Mouse (Mus musculus) liver, embryonic 12.5 days (tissue): Measurements from ENCODE around the gene 1700037H04Rik. TPM values are rescaled to one million over a fixed set of nuclear protein-coding genes. Genes with fewer than 3 reads are reported as not detected.

Source experiments
- ATAC-seq: fragments of 200-750 bp; cut with Nextera tagmentation; 2 replicates; pipeline ENCODE4 v1.8.0; 2017; ENCODE audit warnings: moderate number of reproducible peaks, mild to moderate bottlenecking, moderate library complexity
- H3K27ac ChIP-seq: fragments of 300-500 bp; sonication (generic); 2 replicates; pipeline ENCODE4 v1.5.1; 2016; ENCODE audit warnings: mild to moderate bottlenecking
- H3K27me3 ChIP-seq: fragments of 300-500 bp; sonication (generic); replicated peaks from 2 replicates; pipeline ENCODE4 v1.6.1; 2016; ENCODE audit warnings: mild to moderate bottlenecking, moderate library complexity
- H3K36me3 ChIP-seq: fragments of 300-500 bp; sonication (generic); 2 replicates; pipeline ENCODE4 v1.6.1; 2016; ENCODE audit warnings: mild to moderate bottlenecking, moderate library complexity
- H3K4me1 ChIP-seq: fragments of 300-500 bp; sonication (generic); 2 replicates; pipeline ENCODE4 v1.6.1; 2016
- H3K4me2 ChIP-seq: fragments of 300-500 bp; sonication (generic); 2 replicates; pipeline ENCODE4 v1.6.1; 2016; ENCODE audit warnings: mild to moderate bottlenecking, moderate library complexity
- H3K4me3 ChIP-seq: fragments of 300-500 bp; sonication (generic); 2 replicates; pipeline ENCODE4 v1.5.1; 2016; ENCODE audit warnings: mild to moderate bottlenecking, moderate library complexity
- H3K9ac ChIP-seq: fragments of 300-500 bp; sonication (generic); 2 replicates; pipeline ENCODE4 v1.6.1; 2016; ENCODE audit warnings: mild to moderate bottlenecking, moderate library complexity
- H3K9me3 ChIP-seq: fragments of 300-500 bp; sonication (generic); replicated peaks from 2 replicates; pipeline ENCODE4 v1.6.1; 2016; ENCODE audit warnings: mild to moderate bottlenecking, moderate library complexity
- WGBS: fragments of 180-500 bp; shearing (Covaris S2); methylation state at CpG from one replicate; pipeline ENCODE4 v1.1.7; 2016; ENCODE audit not compliant: insufficient replicate concordance; 5-methylcytosine and 5-hydroxymethylcytosine counted together
- polyA plus RNA-seq: library from polyadenylated mRNA; unstranded; fragments of >200 nt; fragmentation: Nextera tagmentation; extraction: Ambion mirVana; gene quantifications from 2 replicates; pipeline ENCODE4 v1.2.1, GENCODE M21; 2016

Gene 1700037H04Rik
- polyA plus RNA-seq, 1 experiment from 2014 or later: 131 TPM

GRCm38 (mm10) chr2:131132930-131133547, 26.8 kb downstream of the 1700037H04Rik start, which contains the start of gene Gm11037:
Gene Gm11037 (plus strand): TSS chr2:131133497.
- Histone ChIP-seq H3K27me3 (no peaks in the 10 kb centered on the region), H3K4me2 (no peak within 1 kb of the TSS), H3K36me3 (peaks cover 23% of the 10 kb centered on the region), H3K9ac (peak within 1 kb of the TSS; percentile 68; the same call in 1 of the 2 replicates), H3K4me3 (no peak within 1 kb of the TSS), H3K4me1 (peaks cover 89% of the 10 kb centered on the region), H3K27ac (peak within 1 kb of the TSS; percentile 99), H3K9me3 (no peaks in the 10 kb centered on the region)
- ATAC-seq: no peak
- WGBS: 82% methylated on average over 9 of the region's 9 CpGs

- no peak for ATAC-seq
These were observed 27.6 kb downstream of the 1700037H04Rik start for GRCm38 (mm10) chr2:131132111-131132888.

GRCm38 (mm10) chr2:131130849-131131248, 29.0 kb downstream of the 1700037H04Rik start:
- H3K27ac ChIP-seq: peak overlapping the region; percentile 58
- H3K4me2 ChIP-seq: no peak overlapping the region
- no peaks in the 10 kb centered on the region for H3K9me3 ChIP-seq
- peak overlapping the region; percentile 42; the same call in 1 of the 2 replicates for H3K9ac ChIP-seq
- no peak for ATAC-seq
- no peaks in the 10 kb centered on the region for H3K27me3 ChIP-seq
- peaks cover 90% of the 10 kb centered on the region for H3K4me1 ChIP-seq
- 88% methylated on average over 2 of the region's 2 CpGs for WGBS
- H3K36me3 ChIP-seq: peaks cover 16% of the 10 kb centered on the region
- H3K4me3 ChIP-seq: no peak overlapping the region

More at GRCm38 (mm10) chr2:131132111-131132888, 27.6 kb downstream of the 1700037H04Rik start:
- Histone ChIP-seq H3K36me3 (peaks cover 17% of the 10 kb centered on the region), H3K9ac (peak overlapping the region; percentile 12; the same call in 1 of the 2 replicates), H3K4me2 (no peak overlapping the region), H3K27ac (peak overlapping the region; percentile 57), H3K4me1 (peaks cover 90% of the 10 kb centered on the region), H3K9me3 (no peaks in the 10 kb centered on the region), H3K27me3 (no peaks in the 10 kb centered on the region), H3K4me3 (no peak overlapping the region)
- 77% methylated on average over 10 of the region's 10 CpGs for WGBS

- peak overlapping the region; percentile 21; the same call in 1 of the 2 replicates for H3K4me3 ChIP-seq
- ATAC-seq: peak; percentile 77
- H3K27me3 ChIP-seq: peaks cover 7% of the 10 kb centered on the region
- H3K9me3 ChIP-seq: no peaks in the 10 kb centered on the region
- peak overlapping the region; percentile 87 for H3K27ac ChIP-seq
- peak overlapping the region; percentile 91 for H3K4me2 ChIP-seq
- H3K36me3 ChIP-seq: peaks cover 16% of the 10 kb centered on the region
- peaks cover 86% of the 10 kb centered on the region for H3K4me1 ChIP-seq
- WGBS: 38% methylated on average over 5 of the region's 5 CpGs
- peak overlapping the region; percentile 80; the same call in 1 of the 2 replicates for H3K9ac ChIP-seq
These were observed 30.0 kb downstream of the 1700037H04Rik start for GRCm38 (mm10) chr2:131129836-131130235.

DNA sequence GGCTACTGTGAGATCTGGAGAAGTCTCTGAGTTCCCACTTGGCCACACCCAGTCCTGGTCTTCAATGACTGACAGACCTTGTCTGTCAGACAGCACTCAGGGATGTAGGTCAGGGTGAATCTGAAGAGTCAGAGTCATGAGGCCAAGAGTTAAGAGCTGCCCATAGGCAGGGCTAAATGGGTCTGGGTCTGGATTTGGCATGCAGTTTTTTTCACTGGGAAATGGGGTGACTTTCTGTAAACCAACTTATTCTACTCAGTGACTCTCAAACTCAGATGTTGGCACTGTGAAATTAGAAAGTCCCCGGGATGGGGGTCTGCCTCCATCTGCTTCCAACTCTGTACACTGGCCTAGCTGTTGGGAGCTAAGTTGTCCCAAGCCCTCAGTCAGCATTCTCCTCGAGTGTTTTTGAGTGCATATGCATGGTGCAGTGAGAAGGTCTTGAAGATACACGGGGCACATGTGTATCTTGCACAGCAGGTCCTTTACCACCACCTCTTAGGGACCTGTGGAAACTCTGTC, 31.2 kb downstream of the 1700037H04Rik start:
- ATAC-seq: no peak
- H3K4me2 ChIP-seq: peak overlapping the region; percentile 91
- peaks cover 80% of the 10 kb centered on the region for H3K4me1 ChIP-seq
- H3K4me3 ChIP-seq: peak overlapping the region; percentile 66
- H3K27me3 ChIP-seq: peaks cover 11% of the 10 kb centered on the region
- 71% methylated on average over 3 of the region's 3 CpGs for WGBS
- H3K9ac ChIP-seq: peak overlapping the region; percentile 80
- peak overlapping the region; percentile 87; the same call in 1 of the 2 replicates for H3K27ac ChIP-seq
- H3K36me3 ChIP-seq: peaks cover 6% of the 10 kb centered on the region
- H3K9me3 ChIP-seq: no peaks in the 10 kb centered on the region

GRCm38 (mm10) chr2:131128211-131128610, 31.7 kb downstream of the 1700037H04Rik start:
- Histone ChIP-seq H3K4me1 (peaks cover 78% of the 10 kb centered on the region), H3K27me3 (peaks cover 15% of the 10 kb centered on the region), H3K36me3 (peaks cover 4% of the 10 kb centered on the region; the same call in 1 of the 2 replicates), H3K9ac (peak overlapping the region; percentile 80), H3K4me2 (peak overlapping the region; percentile 91), H3K4me3 (peak overlapping the region; percentile 66), H3K9me3 (no peaks in the 10 kb centered on the region), H3K27ac (peak overlapping the region; percentile 87)
- ATAC-seq: no peak
- 76% methylated on average over 5 of the region's 5 CpGs for WGBS

GRCm38 (mm10) chr2:131127161-131127730, 32.6 kb downstream of the 1700037H04Rik start, which contains the start of gene Hspa12b:
Gene Hspa12b (plus strand): TSS chr2:131127280.
- H3K9me3 ChIP-seq: no peaks in the 10 kb centered on the region
- H3K27ac ChIP-seq: peak within 1 kb of the TSS; percentile 87
- H3K27me3 ChIP-seq: peaks cover 19% of the 10 kb centered on the region
- peak within 1 kb of the TSS; percentile 80 for H3K9ac ChIP-seq
- peak within 1 kb of the TSS; percentile 66 for H3K4me3 ChIP-seq
- peaks cover 4% of the 10 kb centered on the region; the same call in 1 of the 2 replicates for H3K36me3 ChIP-seq
- WGBS: 1% methylated on average over 28 of the region's 28 CpGs
- ATAC-seq: peak; percentile 86
- H3K4me2 ChIP-seq: peak within 1 kb of the TSS; percentile 91
- H3K4me1 ChIP-seq: peaks cover 71% of the 10 kb centered on the region

- Histone ChIP-seq H3K36me3 (no peaks in the 10 kb centered on the region), H3K4me2 (peak overlapping the region; percentile 91), H3K4me3 (no peak overlapping the region), H3K27me3 (peaks cover 19% of the 10 kb centered on the region), H3K9me3 (no peaks in the 10 kb centered on the region), H3K4me1 (peaks cover 61% of the 10 kb centered on the region), H3K27ac (peak overlapping the region; percentile 87), H3K9ac (peak overlapping the region; percentile 80; the same call in 1 of the 2 replicates)
- WGBS: 50% methylated on average over 9 of the region's 9 CpGs
- no peak for ATAC-seq
These were observed 33.7 kb downstream of the 1700037H04Rik start for GRCm38 (mm10) chr2:131125964-131126815.

- Histone ChIP-seq H3K4me1 (peaks cover 56% of the 10 kb centered on the region), H3K27ac (peak overlapping the region; percentile 5; the same call in 1 of the 2 replicates), H3K9ac (no peak overlapping the region)
These were observed 34.5 kb downstream of the 1700037H04Rik start for GRCm38 (mm10) chr2:131125157-131125963.

GRCm38 (mm10) chr2:131124166-131124565, 35.7 kb downstream of the 1700037H04Rik start:
- Histone ChIP-seq H3K9ac (no peak overlapping the region), H3K36me3 (no peaks in the 10 kb centered on the region), H3K9me3 (no peaks in the 10 kb centered on the region), H3K27me3 (peaks cover 19% of the 10 kb centered on the region), H3K4me2 (no peak overlapping the region), H3K4me3 (no peak overlapping the region), H3K27ac (0 out of 2 replicates have a peak overlapping the region, but pooled peaks have one; percentile 0), H3K4me1 (peaks cover 45% of the 10 kb centered on the region)
- ATAC-seq: no peak
- 22% methylated on average over 3 of the region's 3 CpGs for WGBS

More at GRCm38 (mm10) chr2:131125157-131125963, 34.5 kb downstream of the 1700037H04Rik start:
- no peaks in the 10 kb centered on the region for H3K36me3 ChIP-seq
- no peak overlapping the region for H3K4me2 ChIP-seq
- H3K9me3 ChIP-seq: no peaks in the 10 kb centered on the region
- peaks cover 19% of the 10 kb centered on the region for H3K27me3 ChIP-seq
- 76% methylated on average over 9 of the region's 9 CpGs for WGBS
- no peak overlapping the region for H3K4me3 ChIP-seq
- no peak for ATAC-seq
